Mouse (Mus musculus): ENCODE data around the gene Ddah1.

DNA sequence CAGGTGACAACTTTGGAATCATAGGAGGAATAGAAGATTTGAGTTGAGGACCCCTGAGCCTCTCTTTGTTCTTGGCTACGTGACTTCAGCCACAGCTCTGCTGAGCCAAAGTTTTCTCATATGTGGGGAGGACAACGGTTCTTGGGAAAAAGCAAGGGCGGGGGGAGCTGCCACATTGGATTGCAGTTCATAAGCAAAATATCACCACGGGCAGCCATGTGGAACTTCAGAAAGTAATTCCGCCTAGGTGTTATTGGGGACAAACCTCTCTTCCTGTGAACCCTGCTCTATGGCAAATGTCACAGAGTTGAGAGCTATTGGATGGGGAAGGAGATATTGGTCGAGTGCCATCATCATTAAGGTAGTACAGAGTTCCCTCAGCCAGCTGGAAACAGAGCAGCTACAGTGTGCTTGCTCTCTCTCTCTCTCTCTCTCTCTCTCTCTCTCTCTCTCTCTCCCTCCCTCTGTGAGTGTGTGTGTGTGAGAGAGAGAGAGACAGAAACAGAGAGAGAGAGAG, 20.0 kb downstream of the Ddah1 start:
- TF ChIP-seq CTCF (IDR thresholded peaks at IDR 0.05) (no peak), POLR2A (IDR thresholded peaks at IDR 0.05; ENCODE audit: insufficient read depth, low read depth, low read length) (no peak), EP300 (IDR thresholded peaks at IDR 0.05; ENCODE audit: insufficient read depth, low read depth, low read length) (no peak)
